Mouse (Mus musculus): ENCODE measurements around the gene Immp2l. TPM values are rescaled to one million over a fixed set of nuclear protein-coding genes. Genes with fewer than 3 reads are reported as not detected.

Immp2l gene
- polyA plus RNA-seq, 1 experiment from 2014 or later, result 10.3 TPM

GRCm38 (mm10) chr12:41878493-41878892, 854.6 kb downstream of the Immp2l start:
- Histone ChIP-seq H3K4me1 (peaks cover 6% of the 10 kb centered on the region), H3K9ac (no peak overlapping the region), H3K4me3 (no peak overlapping the region), H3K27ac (replicated peaks) (no peak overlapping the region), H3K9me3 (no peaks in the 10 kb centered on the region), H3K36me3 (no peaks in the 10 kb centered on the region), H3K4me2 (no peak overlapping the region), H3K27me3 (replicated peaks) (no peaks in the 10 kb centered on the region)
- WGBS, result 61% methylated on average over 3 of the region's 3 CpGs
- ATAC-seq (ENCODE audit: extremely low read depth, insufficient number of reproducible peaks, low FRiP score, low TSS enrichment), result no peak

- 86% methylated on average over 1 of the region's 1 CpGs for WGBS
- no peak for ATAC-seq (ENCODE audit: extremely low read depth, insufficient number of reproducible peaks, low FRiP score, low TSS enrichment)
- Histone ChIP-seq H3K27me3 (replicated peaks) (no peaks in the 10 kb centered on the region), H3K4me1 (peaks cover 6% of the 10 kb centered on the region), H3K9me3 (no peaks in the 10 kb centered on the region), H3K4me2 (no peak overlapping the region), H3K4me3 (no peak overlapping the region), H3K36me3 (no peaks in the 10 kb centered on the region), H3K27ac (replicated peaks) (no peak overlapping the region), H3K9ac (no peak overlapping the region)
These were observed 855.1 kb downstream of the Immp2l start for GRCm38 (mm10) chr12:41878972-41879371.

GRCm38 (mm10) chr12:41879412-41879811, 855.5 kb downstream of the Immp2l start:
- Histone ChIP-seq H3K27ac (replicated peaks) (no peak overlapping the region), H3K9me3 (no peaks in the 10 kb centered on the region), H3K9ac (no peak overlapping the region), H3K4me1 (peaks cover 6% of the 10 kb centered on the region), H3K4me2 (no peak overlapping the region), H3K27me3 (replicated peaks) (no peaks in the 10 kb centered on the region), H3K4me3 (no peak overlapping the region), H3K36me3 (no peaks in the 10 kb centered on the region)
- no peak for ATAC-seq (ENCODE audit: extremely low read depth, insufficient number of reproducible peaks, low FRiP score, low TSS enrichment)
- 65% methylated on average over 1 of the region's 1 CpGs for WGBS

DNA sequence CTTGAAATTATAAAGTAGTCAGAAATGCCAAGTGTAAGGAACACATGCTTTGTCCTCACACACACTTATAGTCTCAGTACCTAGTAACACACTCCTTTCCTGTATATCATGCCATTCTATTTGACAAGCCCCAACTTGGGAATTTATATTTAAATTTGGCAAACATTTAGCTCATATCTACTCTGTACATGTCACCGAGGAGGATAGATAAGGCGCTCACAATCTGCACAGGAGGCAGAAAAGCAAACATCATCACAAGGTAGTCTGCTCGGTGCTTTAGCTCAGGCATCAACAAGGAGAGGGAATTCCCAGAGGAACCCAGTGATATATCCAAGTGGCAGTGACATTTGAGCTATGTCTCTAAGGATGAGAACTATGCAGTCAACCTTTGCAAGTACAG, 856.9 kb downstream of the Immp2l start:
- H3K4me2 ChIP-seq, result no peak overlapping the region
- no peaks in the 10 kb centered on the region for H3K27me3 ChIP-seq (replicated peaks)
- no peak overlapping the region for H3K9ac ChIP-seq
- no peak overlapping the region for H3K27ac ChIP-seq (replicated peaks)
- H3K4me3 ChIP-seq, result no peak overlapping the region
- no peaks in the 10 kb centered on the region for H3K36me3 ChIP-seq
- H3K4me1 ChIP-seq, result peaks cover 6% of the 10 kb centered on the region
- no peaks in the 10 kb centered on the region for H3K9me3 ChIP-seq
- no peak for ATAC-seq (ENCODE audit: extremely low read depth, insufficient number of reproducible peaks, low FRiP score, low TSS enrichment)
- WGBS, result 45% methylated on average over 3 of the region's 3 CpGs

- Histone ChIP-seq H3K9me3 (no peaks in the 10 kb centered on the region), H3K4me1 (no peaks in the 10 kb centered on the region), H3K4me2 (no peak overlapping the region), H3K27me3 (replicated peaks) (no peaks in the 10 kb centered on the region), H3K36me3 (no peaks in the 10 kb centered on the region), H3K27ac (replicated peaks) (no peak overlapping the region), H3K9ac (no peak overlapping the region), H3K4me3 (no peak overlapping the region)
- ATAC-seq (ENCODE audit: extremely low read depth, insufficient number of reproducible peaks, low FRiP score, low TSS enrichment), result no peak
- 55% methylated on average over 1 of the region's 1 CpGs for WGBS
These were observed 884.1 kb downstream of the Immp2l start for GRCm38 (mm10) chr12:41908011-41908410.

DNA sequence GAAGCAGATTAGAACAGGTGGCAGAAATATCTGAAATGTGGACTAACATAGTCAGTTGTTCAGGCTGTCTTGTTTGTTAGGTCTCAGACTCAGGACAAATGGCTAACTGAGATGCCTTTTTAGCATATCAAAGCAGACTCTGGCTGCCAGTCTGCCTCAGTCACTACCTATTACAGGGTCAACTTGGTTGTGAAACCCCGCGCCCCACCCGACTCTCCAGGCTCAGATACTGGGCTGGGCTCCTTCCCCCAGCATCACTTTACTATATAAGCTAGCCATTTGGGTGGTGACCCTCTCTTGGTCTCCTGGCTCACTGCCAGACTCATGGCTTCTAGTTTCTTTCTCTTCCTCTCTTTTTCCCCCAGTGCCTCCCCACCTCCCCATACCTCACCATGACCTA, 887.7 kb downstream of the Immp2l start:
- no peaks in the 10 kb centered on the region for H3K27me3 ChIP-seq (replicated peaks)
- no peaks in the 10 kb centered on the region for H3K36me3 ChIP-seq
- H3K27ac ChIP-seq (replicated peaks), result no peak overlapping the region
- H3K4me1 ChIP-seq, result no peaks in the 10 kb centered on the region
- ATAC-seq (ENCODE audit: extremely low read depth, insufficient number of reproducible peaks, low FRiP score, low TSS enrichment), result no peak
- H3K9ac ChIP-seq, result no peak overlapping the region
- H3K9me3 ChIP-seq, result no peaks in the 10 kb centered on the region
- H3K4me2 ChIP-seq, result no peak overlapping the region
- 67% methylated on average over 3 of the region's 3 CpGs for WGBS
- H3K4me3 ChIP-seq, result no peak overlapping the region

DNA sequence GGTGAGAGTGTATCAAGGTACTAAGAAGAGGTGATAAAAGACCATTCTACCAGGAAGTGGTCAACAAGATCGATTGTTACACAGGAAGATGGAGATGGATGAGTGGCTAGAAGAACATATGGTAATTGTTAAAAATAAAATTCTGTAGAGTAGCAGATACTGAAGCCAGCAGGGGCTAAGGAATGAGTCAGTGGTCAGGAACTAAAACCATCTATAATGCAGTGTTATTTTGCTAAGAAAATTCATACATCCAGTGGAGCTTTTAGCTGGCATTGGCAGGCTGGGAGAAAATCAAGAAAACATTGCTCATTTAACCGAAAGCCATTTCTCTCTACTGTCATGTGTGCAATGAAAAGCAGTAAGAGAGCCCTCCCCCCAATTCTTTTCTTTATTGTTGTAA, 913.9 kb downstream of the Immp2l start:
- H3K27me3 ChIP-seq (replicated peaks), result no peaks in the 10 kb centered on the region
- WGBS, result 84% methylated on average over 2 of the region's 2 CpGs
- H3K9me3 ChIP-seq, result no peaks in the 10 kb centered on the region
- H3K4me1 ChIP-seq, result no peaks in the 10 kb centered on the region
- H3K9ac ChIP-seq, result no peak overlapping the region
- H3K4me3 ChIP-seq, result no peak overlapping the region
- H3K4me2 ChIP-seq, result no peak overlapping the region
- no peaks in the 10 kb centered on the region for H3K36me3 ChIP-seq
- H3K27ac ChIP-seq (replicated peaks), result no peak overlapping the region
- ATAC-seq (ENCODE audit: extremely low read depth, insufficient number of reproducible peaks, low FRiP score, low TSS enrichment), result no peak

GRCm38 (mm10) chr12:41941853-41942252, 918.0 kb downstream of the Immp2l start:
- no peak for ATAC-seq (ENCODE audit: extremely low read depth, insufficient number of reproducible peaks, low FRiP score, low TSS enrichment)
- 76% methylated on average over 5 of the region's 5 CpGs for WGBS
- Histone ChIP-seq H3K9ac (no peak overlapping the region), H3K4me3 (no peak overlapping the region), H3K9me3 (no peaks in the 10 kb centered on the region), H3K27me3 (replicated peaks) (no peaks in the 10 kb centered on the region), H3K27ac (replicated peaks) (no peak overlapping the region), H3K36me3 (no peaks in the 10 kb centered on the region), H3K4me1 (no peaks in the 10 kb centered on the region), H3K4me2 (no peak overlapping the region)

- Histone ChIP-seq H3K36me3 (no peaks in the 10 kb centered on the region), H3K27me3 (replicated peaks) (no peaks in the 10 kb centered on the region), H3K4me1 (no peaks in the 10 kb centered on the region), H3K27ac (replicated peaks) (no peak overlapping the region), H3K4me2 (no peak overlapping the region), H3K9me3 (no peaks in the 10 kb centered on the region), H3K4me3 (no peak overlapping the region), H3K9ac (no peak overlapping the region)
- no peak for ATAC-seq (ENCODE audit: extremely low read depth, insufficient number of reproducible peaks, low FRiP score, low TSS enrichment)
- 64% methylated on average over 4 of the region's 4 CpGs for WGBS
These were observed 920.3 kb downstream of the Immp2l start for GRCm38 (mm10) chr12:41944079-41944672.

- no peaks in the 10 kb centered on the region for H3K9me3 ChIP-seq
- H3K36me3 ChIP-seq, result no peaks in the 10 kb centered on the region
- no peaks in the 10 kb centered on the region for H3K4me1 ChIP-seq
- no peak overlapping the region for H3K9ac ChIP-seq
- no peak overlapping the region for H3K4me3 ChIP-seq
- H3K27me3 ChIP-seq (replicated peaks), result no peaks in the 10 kb centered on the region
- H3K4me2 ChIP-seq, result no peak overlapping the region
- H3K27ac ChIP-seq (replicated peaks), result no peak overlapping the region
- ATAC-seq (ENCODE audit: extremely low read depth, insufficient number of reproducible peaks, low FRiP score, low TSS enrichment), result no peak
These were observed 922.6 kb downstream of the Immp2l start for GRCm38 (mm10) chr12:41946536-41946935.

GRCm38 (mm10) chr12:41949409-41949808, 925.5 kb downstream of the Immp2l start:
- no peaks in the 10 kb centered on the region for H3K9me3 ChIP-seq
- ATAC-seq (ENCODE audit: extremely low read depth, insufficient number of reproducible peaks, low FRiP score, low TSS enrichment), result no peak
- no peaks in the 10 kb centered on the region for H3K27me3 ChIP-seq (replicated peaks)
- no peak overlapping the region for H3K4me3 ChIP-seq
- no peak overlapping the region for H3K27ac ChIP-seq (replicated peaks)
- H3K4me1 ChIP-seq, result no peaks in the 10 kb centered on the region
- H3K4me2 ChIP-seq, result no peak overlapping the region
- H3K9ac ChIP-seq, result no peak overlapping the region
- H3K36me3 ChIP-seq, result no peaks in the 10 kb centered on the region
- WGBS, result 83% methylated on average over 1 of the region's 1 CpGs

DNA sequence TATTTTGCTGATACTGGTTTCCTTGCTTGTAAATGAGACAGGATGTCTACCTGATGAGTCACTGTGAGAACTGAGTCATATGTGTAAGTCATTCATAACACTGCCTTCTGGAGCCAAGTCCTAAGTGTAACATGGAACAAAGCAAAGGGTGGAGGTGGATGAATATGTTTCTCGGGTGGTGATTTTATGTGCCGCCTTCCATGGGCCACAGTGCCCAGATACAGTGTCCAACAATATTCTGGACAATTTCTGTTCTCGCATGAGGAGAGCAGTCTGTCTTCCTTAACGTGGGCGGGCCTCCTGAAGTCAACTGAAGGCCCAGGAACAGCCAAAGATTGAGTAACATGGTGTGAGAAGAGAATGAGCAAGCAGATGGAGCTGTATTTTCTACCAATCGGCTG, 926.0 kb downstream of the Immp2l start:
- Histone ChIP-seq H3K27ac (replicated peaks) (no peak overlapping the region), H3K9me3 (no peaks in the 10 kb centered on the region), H3K4me1 (no peaks in the 10 kb centered on the region), H3K4me3 (no peak overlapping the region), H3K27me3 (replicated peaks) (no peaks in the 10 kb centered on the region), H3K36me3 (no peaks in the 10 kb centered on the region), H3K9ac (no peak overlapping the region), H3K4me2 (no peak overlapping the region)
- 77% methylated on average over 6 of the region's 6 CpGs for WGBS
- ATAC-seq (ENCODE audit: extremely low read depth, insufficient number of reproducible peaks, low FRiP score, low TSS enrichment), result no peak
